Mouse (Mus musculus) testis, adult 2 months (tissue): ENCODE measurements around the gene Procr.

Experiments
- CTCF ChIP-seq: fragments of 200-500 bp; IDR thresholded peaks from 2 replicates; pipeline ENCODE4 v1.5.1; 2012; ENCODE audit warnings: low read depth, mild to moderate bottlenecking, inconsistent platforms, low read length, moderate library complexity; ENCODE audit not compliant: control insufficient read depth, insufficient read depth, insufficient replicate concordance
- POLR2A ChIP-seq: fragments of 200-500 bp; IDR thresholded peaks from 2 replicates; pipeline ENCODE4 v1.6.1; 2012; ENCODE audit warnings: low read depth, mild to moderate bottlenecking, inconsistent platforms, low read length, moderate library complexity; ENCODE audit not compliant: control insufficient read depth

DNA sequence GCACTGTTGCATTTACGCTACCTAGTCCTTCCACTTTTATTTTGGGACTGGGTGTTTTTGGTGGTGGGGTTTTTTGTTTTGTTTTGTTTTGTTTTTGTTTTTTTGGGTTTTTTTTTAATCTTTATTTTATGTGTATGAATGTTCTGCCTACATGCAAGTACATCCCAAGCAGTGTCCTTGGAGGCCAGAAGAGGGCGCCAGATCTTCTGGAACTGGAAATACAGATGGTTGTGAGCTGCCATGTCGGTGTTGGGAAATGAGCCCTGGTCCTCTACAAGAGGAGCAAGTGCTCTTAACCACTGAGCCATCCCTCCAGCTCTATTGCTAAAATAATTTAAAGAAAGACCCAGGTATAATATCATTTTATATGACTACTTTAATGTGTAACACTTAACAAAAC lies 51.8 kb downstream of the Procr start:
- TF ChIP-seq POLR2A = no peak
- TF ChIP-seq CTCF = peak; percentile 47; the same call in 1 of the 2 replicates
